Mouse (Mus musculus) liver, adult 2 months (tissue): ENCODE results near the gene Tsc22d3. TPM values are rescaled to one million over a fixed set of nuclear protein-coding genes. Genes with fewer than 3 reads are reported as not detected.

Experiments used
- DNase-seq: peaks from one replicate; pipeline ENCODE4 v3.0.0-alpha.2; 2011; ENCODE audit warnings: low read depth, low spot score; ENCODE audit errors: extremely low read depth
- H3K27ac ChIP-seq: fragments of 200-500 bp; replicated peaks from 2 replicates; pipeline ENCODE4 v1.5.1; 2012; ENCODE audit warnings: low read depth, mild to moderate bottlenecking, control low read depth, inconsistent platforms, low read length; ENCODE audit not compliant: insufficient read depth
- H3K27me3 ChIP-seq: fragments of 200-500 bp; 2 replicates; pipeline ENCODE4 v1.6.1; 2012; ENCODE audit warnings: mild to moderate bottlenecking, moderate library complexity, low read length, inconsistent platforms; ENCODE audit not compliant: control insufficient read depth, insufficient read depth
- H3K36me3 ChIP-seq: fragments of 200-500 bp; 2 replicates; pipeline ENCODE4 v1.6.1; 2012; ENCODE audit warnings: low read length, inconsistent platforms; ENCODE audit not compliant: control insufficient read depth, insufficient read depth
- H3K4me1 ChIP-seq: fragments of 200-500 bp; 2 replicates; pipeline ENCODE4 v1.6.1; 2011; ENCODE audit warnings: low read length; ENCODE audit not compliant: control insufficient read depth, insufficient read depth
- H3K4me3 ChIP-seq: fragments of 200-500 bp; 2 replicates; pipeline ENCODE4 v1.5.1; 2011; ENCODE audit warnings: low read depth, mild to moderate bottlenecking, control low read depth, low read length, moderate library complexity; ENCODE audit not compliant: insufficient read depth
- H3K79me2 ChIP-seq: fragments of 200-500 bp; 2 replicates; pipeline ENCODE4 v1.6.1; 2012; ENCODE audit warnings: inconsistent platforms, mild to moderate bottlenecking, low read length, moderate library complexity; ENCODE audit not compliant: control insufficient read depth, insufficient read depth
- H3K9ac ChIP-seq: fragments of 200-500 bp; 2 replicates; pipeline ENCODE4 v1.6.1; 2012; ENCODE audit warnings: low read depth, mild to moderate bottlenecking, control low read depth, inconsistent platforms, low read length
- CTCF ChIP-seq: fragments of 200-500 bp; IDR thresholded peaks from 2 replicates; pipeline ENCODE4 v1.5.1; 2011; ENCODE audit warnings: low read depth, low read length, control low read depth
- POLR2A ChIP-seq: fragments of 200-500 bp; IDR thresholded peaks from 2 replicates; pipeline ENCODE4 v1.6.1; 2011; ENCODE audit warnings: low read length, control low read depth; ENCODE audit not compliant: insufficient read depth; ENCODE audit errors: extremely low read depth
- WGBS: fragments of 180-500 bp; shearing (Covaris S2); methylation state at CpG from one replicate; pipeline ENCODE4 v1.1.7; 2018; 5-methylcytosine and 5-hydroxymethylcytosine counted together
- polyA plus RNA-seq: library from polyadenylated mRNA; depleted of rRNA; stranded (reverse); fragments of >200 nt; gene quantifications from 2 replicates; pipeline ENCODE4 v1.2.3, GENCODE M21; 2012; rRNA removed
- total RNA-seq: library from RNA; depleted of rRNA; stranded (reverse); fragments of >200 nt; gene quantifications from 2 replicates; pipeline ENCODE4 v1.2.3, GENCODE M21; 2014; rRNA removed

Gene Tsc22d3
- total and polyA plus RNA-seq, 2 experiments: 56.1 to 194 TPM

DNA sequence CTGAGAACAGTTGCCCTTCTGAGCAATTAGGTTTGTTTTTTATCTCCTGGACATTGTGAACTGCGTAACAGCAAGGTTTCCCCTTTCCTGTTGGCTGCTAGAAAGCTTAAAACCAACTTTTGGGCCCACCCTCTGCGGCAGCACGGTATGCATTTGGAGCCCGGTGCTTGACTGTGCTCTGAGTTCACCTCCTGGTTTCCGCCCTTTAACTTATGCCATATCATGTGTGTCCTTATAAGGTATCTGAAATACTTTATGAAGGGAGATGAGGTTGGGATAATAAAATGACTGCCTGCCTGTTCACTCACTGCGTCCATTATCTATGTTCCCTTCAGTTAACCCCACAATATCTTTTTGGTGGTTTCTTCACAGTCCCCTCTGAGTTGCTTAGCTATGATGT lies 106.3 kb downstream of the Tsc22d3 start:
- no peak for TF ChIP-seq CTCF
- TF ChIP-seq POLR2A: no peak
- no peaks in the 10 kb centered on the region for H3K36me3 ChIP-seq

DNA sequence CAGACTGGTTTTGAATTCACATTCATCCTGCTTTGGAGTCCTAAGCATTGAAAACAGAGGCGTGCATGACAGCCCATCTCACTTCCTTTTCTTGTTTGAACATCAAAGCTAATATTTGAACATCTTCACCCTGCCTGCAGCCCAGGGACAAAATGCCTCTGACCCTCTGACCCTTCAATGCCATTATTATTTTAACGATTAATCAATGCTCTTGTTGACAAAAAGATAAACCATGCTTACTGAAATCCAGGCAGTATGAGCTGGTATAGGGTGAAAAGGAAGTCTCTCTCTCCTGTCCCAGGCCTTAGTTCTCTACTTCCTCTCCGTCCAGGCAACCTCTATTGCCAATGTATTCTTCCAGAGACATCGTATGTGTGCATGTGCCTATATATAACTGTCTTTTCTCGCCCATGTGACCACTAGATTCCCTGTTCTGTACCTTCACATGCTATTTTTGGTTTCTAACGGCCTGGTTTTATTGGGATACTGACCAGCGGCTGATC lies 106.9 kb downstream of the Tsc22d3 start:
- Histone ChIP-seq H3K36me3 (no peaks in the 10 kb centered on the region), H3K79me2 (no peaks in the 10 kb centered on the region), H3K9ac (no peak overlapping the region), H3K4me3 (no peak overlapping the region), H3K4me1 (peaks cover 14% of the 10 kb centered on the region), H3K27me3 (no peaks in the 10 kb centered on the region), H3K27ac (peak overlapping the region; percentile 57)
- 4% methylated on average over 7 of the region's 7 CpGs for WGBS
- DNase-seq: peak; percentile 90
- no peak for TF ChIP-seq CTCF

More for the DNA sequence above, 106.3 kb downstream of the Tsc22d3 start:
- H3K4me1 ChIP-seq: peaks cover 10% of the 10 kb centered on the region; the same call in 1 of the 2 replicates
- no peak overlapping the region for H3K9ac ChIP-seq
- H3K4me3 ChIP-seq: no peak overlapping the region
- no peaks in the 10 kb centered on the region for H3K27me3 ChIP-seq
- H3K27ac ChIP-seq: no peak overlapping the region
- DNase-seq: no peak
- WGBS: 76% methylated on average over 6 of the region's 6 CpGs
- H3K79me2 ChIP-seq: no peaks in the 10 kb centered on the region

GRCm38 (mm10) chrX:140491884-140492571 lies 108.4 kb downstream of the Tsc22d3 start:
- Histone ChIP-seq H3K4me3 (peak overlapping the region; percentile 30; the same call in 1 of the 2 replicates), H3K4me1 (peaks cover 14% of the 10 kb centered on the region), H3K9ac (no peak overlapping the region), H3K27me3 (no peaks in the 10 kb centered on the region), H3K79me2 (no peaks in the 10 kb centered on the region), H3K36me3 (no peaks in the 10 kb centered on the region), H3K27ac (peak overlapping the region; percentile 60)
- peak; percentile 88 for DNase-seq
- no peak for TF ChIP-seq POLR2A
- peak; percentile 56 for TF ChIP-seq CTCF
- 9% methylated on average over 10 of the region's 10 CpGs for WGBS

DNA sequence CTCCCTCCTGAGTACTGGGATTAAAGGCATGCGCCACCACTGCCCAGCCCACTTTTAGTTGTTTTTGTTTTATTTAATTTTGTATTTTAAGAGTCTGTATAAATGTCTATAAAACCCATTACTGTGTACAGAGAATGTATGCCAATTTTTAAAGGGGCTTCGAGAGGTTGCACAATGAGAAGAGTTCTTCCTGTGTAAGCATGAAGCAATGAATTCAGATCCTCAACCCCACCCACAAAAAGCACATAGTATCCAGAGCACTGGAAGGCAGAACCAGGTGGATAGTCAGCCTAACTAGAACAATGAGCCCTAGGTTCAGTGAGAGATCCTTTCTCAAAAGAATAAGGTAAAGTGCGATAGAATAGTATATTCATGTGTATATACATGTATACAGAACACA lies 110.3 kb downstream of the Tsc22d3 start:
- DNase-seq: no peak
- H3K79me2 ChIP-seq: no peaks in the 10 kb centered on the region
- no peak overlapping the region for H3K4me3 ChIP-seq
- H3K27ac ChIP-seq: no peak overlapping the region
- 74% methylated on average over 3 of the region's 3 CpGs for WGBS
- no peaks in the 10 kb centered on the region for H3K27me3 ChIP-seq
- TF ChIP-seq POLR2A (no peak), CTCF (no peak)
- H3K36me3 ChIP-seq: no peaks in the 10 kb centered on the region
- H3K9ac ChIP-seq: no peak overlapping the region
- peaks cover 14% of the 10 kb centered on the region for H3K4me1 ChIP-seq

Other genes starting within 250 kb of the Tsc22d3 start
- 30.7 and 32.4 TPM in 2 replicates for gene Prps1, start 144.0 kb downstream of the Tsc22d3 start, total RNA-seq
- gene Prps1, start 144.0 kb downstream of the Tsc22d3 start, polyA plus RNA-seq: 10.6 and 12.3 TPM in 2 replicates
- gene Mid2, start 63.9 kb upstream of the Tsc22d3 start, total RNA-seq: 3.8 and 3.9 TPM in 2 replicates
- 1.8 and 2.2 TPM in 2 replicates for gene Mid2, start 63.9 kb upstream of the Tsc22d3 start, polyA plus RNA-seq
- 0.07 TPM in 1 of 2 replicates, not detected in the other for gene Tex13b, start 212.8 kb upstream of the Tsc22d3 start, total RNA-seq
- gene Tex13b, start 212.8 kb upstream of the Tsc22d3 start, polyA plus RNA-seq: not detected in 2 replicates